Mouse (Mus musculus) bone marrow macrophage, adult 2 months (primary cell): ENCODE measurements at regions not wholly inside any gene's neighbourhood (a gene's known extent, or its start where the extent isn't known, plus 50 kb on each side); places are given as distances from the start of the nearest gene placed in this dataset.

Experiments used
- CTCF ChIP-seq: IDR thresholded peaks from 2 replicates; pipeline ENCODE4 v1.5.1; 2012; ENCODE audit warnings: low read depth, mild to moderate bottlenecking, low read length, moderate library complexity
- POLR2A ChIP-seq: IDR thresholded peaks from 2 replicates; pipeline ENCODE4 v1.6.1; 2012; ENCODE audit warnings: mild to moderate bottlenecking, low read depth, low read length, borderline replicate concordance

DNA sequence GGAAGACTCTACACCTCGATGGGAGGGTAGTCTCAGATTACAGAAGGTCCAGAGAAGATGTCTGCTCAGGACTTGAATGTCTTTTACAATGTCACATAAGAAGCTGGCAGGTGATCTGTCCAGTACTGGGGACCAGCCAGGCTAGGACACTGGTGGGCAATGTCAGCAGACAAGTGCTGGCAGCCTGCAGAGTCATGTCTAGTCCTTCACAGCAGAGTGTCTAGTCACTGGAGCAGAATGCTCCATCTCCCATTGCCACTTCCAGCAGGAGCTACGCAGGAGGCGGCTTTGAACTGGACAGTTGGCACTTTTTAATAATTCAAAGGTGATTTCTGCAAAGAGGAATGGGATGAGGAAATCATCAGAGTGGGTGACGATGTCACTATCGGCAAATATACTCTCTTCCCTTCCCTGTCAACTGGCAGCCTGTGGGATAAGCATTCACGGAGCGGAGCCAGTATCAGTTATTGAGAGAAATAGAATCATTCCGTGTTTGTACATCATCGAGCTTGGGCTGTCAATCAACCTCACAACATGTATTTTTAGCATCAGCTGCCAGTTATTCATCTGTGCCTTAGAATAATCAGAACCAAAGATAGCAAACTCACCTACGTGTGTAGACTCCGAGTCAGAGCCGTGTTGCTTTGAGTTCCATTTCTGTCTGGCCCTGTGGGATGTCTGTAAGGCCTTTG is 268.6 kb downstream of the Rps24 start:
- TF ChIP-seq CTCF: no peak
- TF ChIP-seq POLR2A: no peak
